Mouse (Mus musculus) T-helper 1 cell (primary cell): ENCODE measurements around the gene Cfap206.
"Not testable (repeated sequence)": the region's sequence is repeated elsewhere in the genome, so short reads cannot be mapped to it uniquely, and the experiment has no call there.

Experiments used
- in situ Hi-C: fragments of 300-600 bp; cut with MboI, MseI; formaldehyde crosslinking; loops from one replicate; pipeline ENCODE4 v1.15.1; 2025; ENCODE audit warnings: high pct_unique_total_duplicates

Gene Cfap206

GRCm38 (mm10) chr4:34729851-34730341, at the start of gene Cfap206:
TSS of gene Cfap206 (minus strand) at chr4:34730206.
- in situ Hi-C loops: loop anchor here (10.0 kb wide), 1 partner anchor 1505 kb away; no protein-coding TSS in a partner anchor

GRCm38 (mm10) chr4:34777677-34778527, 47.9 kb upstream of the Cfap206 start, which contains the start of gene Smim8:
TSS of gene Smim8 (minus strand) at chr4:34778423.
- in situ Hi-C loops: no loop called here

DNA sequence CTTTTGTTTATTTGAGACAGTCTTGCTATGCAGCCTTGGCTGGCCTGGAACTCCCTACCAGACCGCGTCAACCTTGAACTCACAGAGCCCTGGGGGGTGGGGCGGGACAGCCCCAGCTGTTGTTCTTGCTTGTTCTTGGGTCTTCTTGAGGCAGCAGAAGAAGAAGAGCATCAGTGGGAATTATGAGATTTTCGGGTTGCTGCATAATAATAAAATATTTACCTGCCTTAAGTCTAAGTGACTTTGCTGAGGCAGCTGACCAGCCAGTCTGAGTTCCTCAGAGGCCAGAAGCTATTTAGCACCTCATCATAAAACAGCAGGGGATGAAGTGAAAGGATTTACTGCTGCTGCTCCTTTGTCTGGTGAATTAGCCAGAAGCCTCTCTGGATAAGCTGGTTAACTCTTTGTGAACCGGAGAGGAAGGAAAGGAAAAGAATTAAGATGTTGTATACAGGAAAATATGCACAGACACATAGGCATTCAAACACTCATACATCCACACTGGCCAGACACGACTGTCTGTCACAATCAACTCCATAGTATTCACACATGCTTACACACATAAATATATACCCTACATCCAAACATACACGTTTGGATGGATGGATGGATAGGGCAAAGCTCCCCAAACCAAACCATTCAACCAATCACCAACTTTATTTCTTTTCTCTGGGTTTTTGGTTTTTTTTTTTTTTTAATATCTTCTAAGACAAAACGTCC, 41.8 kb upstream of the Cfap206 start:
- in situ Hi-C loops: no loop called here

- in situ Hi-C loops: no loop called here
Measured at GRCm38 (mm10) chr4:34756163-34756562, 26.2 kb upstream of the Cfap206 start, which contains the start of gene Gm136. TSS of gene Gm136 (minus strand) at chr4:34756263.

- in situ Hi-C loops: no loop called here
Measured at GRCm38 (mm10) chr4:34749236-34749635, 19.2 kb upstream of the Cfap206 start.

- in situ Hi-C loops: no loop called here
Measured at GRCm38 (mm10) chr4:34734461-34734860, 4.5 kb upstream of the Cfap206 start.

DNA sequence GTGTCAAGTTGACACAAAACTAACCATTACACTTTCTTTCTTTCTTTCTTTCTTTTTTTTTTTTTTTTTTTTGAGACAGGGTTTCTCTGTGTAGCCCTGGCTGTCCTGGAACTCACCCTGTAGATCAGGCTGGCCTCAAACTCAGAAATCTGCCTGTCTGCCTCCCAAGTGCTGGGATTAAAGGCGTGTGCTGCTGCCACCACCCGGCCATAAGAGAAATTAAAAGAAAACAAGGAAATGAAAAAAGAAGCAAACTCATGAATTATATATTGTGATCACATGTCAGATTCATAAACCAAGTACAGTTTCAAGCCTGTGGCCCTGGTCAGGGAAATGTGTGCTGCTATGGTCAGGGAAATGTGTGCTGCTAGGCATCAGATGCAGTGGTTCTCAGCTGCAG, 3.4 kb upstream of the Cfap206 start:
- in situ Hi-C loops: not testable (repeated sequence)

DNA sequence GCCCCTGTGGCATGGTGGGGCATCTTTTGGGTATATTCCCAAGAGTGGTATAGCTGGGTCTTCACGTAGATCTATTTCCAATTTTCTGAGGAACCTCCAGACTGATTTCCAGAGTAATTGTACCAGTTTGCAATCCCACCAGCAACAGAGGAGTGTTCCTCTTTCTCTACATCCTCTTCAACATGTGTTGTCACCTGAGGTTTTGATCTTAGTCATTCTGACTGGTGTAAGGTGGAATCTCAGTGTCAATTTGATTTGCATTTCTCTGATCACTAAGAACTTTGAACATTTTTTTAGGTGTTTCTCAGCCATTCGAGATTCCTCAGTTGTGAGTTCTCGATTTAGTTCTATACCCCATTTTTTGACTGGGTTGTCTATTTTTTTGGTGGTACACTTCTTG, 4.3 kb downstream of the Cfap206 start:
- in situ Hi-C loops: loop anchor here (10.0 kb wide), 1 partner anchor 1501 kb away; no protein-coding TSS in a partner anchor

DNA sequence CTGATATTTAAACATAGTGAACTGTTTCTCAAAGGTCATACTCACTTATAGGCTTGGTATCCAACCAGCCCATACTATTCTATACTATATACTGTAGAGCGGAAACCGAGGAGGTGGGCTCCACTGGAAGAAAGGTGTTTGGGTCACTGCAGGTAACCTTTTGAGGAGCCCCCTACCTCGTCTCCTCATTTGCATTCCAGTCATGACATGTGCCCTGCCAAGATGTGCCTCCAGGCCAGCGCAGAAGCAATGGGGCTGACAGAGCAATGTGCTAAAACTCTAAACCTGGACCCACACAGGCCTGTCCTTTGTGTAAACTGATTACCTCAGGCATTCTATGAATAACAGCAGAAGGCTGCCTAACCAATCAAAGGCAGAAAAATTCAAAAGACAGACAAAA, 5.7 kb downstream of the Cfap206 start:
- in situ Hi-C loops: loop anchor here (10.0 kb wide), 1 partner anchor 1500 kb away; no protein-coding TSS in a partner anchor

- in situ Hi-C loops: loop anchor here (10.0 kb wide), 1 partner anchor 1498 kb away; no protein-coding TSS in a partner anchor
Measured at GRCm38 (mm10) chr4:34723186-34723585, 6.8 kb downstream of the Cfap206 start.

DNA sequence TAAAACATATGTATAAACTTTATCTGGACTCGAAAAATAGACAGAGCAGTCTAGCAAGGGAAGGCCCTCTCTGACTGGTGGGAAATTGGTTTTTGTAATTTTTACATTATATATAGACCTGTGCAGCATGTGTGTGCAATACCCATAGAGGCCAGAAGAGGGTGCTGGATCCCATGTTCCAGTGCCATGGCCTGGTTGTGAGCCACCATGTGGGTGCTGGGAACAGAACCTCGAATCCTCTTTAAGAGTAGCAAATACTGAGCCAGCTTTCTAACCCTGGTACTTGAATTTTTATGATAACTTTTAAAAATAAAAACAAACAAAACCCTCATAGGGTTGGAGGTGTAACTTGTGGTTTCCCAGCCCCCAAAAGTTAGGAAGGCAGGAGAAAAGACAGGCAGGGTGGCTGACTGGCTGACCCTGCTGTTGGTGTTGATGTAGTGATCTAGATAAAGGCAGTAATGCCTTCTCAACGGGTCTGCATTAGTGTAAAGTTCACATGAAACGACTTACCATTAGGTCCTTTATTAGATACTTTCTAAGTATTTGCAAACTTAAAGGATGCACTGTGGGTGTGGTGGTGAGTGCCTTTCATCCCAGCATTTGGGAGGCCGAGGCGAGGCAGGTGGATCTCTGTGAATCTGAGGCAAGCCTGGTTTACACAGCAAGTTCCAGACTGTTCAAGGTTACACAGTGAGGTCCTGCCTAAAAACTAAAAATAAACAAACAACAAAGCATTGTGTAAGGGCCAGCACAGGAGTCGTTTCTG, 9.7 kb downstream of the Cfap206 start:
- in situ Hi-C loops: loop anchor here (10.0 kb wide), 1 partner anchor 1496 kb away; no protein-coding TSS in a partner anchor

DNA sequence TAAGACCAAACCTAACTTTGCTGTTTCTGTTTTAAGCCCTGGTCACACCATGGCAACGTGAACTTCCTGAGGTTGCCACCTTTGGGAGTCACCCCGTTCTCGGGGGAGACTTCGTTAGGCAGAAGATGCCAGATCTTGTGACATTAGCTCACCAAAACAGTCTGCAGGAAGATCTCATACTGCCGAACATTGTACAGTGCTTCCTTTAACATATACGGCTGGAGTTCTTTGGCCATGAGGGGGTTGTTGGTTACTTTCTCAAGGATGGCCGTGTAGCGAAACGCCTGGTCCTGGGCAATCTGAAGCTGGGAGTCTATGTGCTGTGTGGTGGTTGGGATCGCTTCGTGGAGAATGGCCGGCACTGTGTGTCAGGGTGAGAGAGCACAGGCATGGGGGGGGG, 10.6 kb downstream of the Cfap206 start:
- in situ Hi-C loops: loop anchor here (10.0 kb wide), 1 partner anchor 215 kb away; no protein-coding TSS in a partner anchor

GRCm38 (mm10) chr4:34715062-34715461, 14.9 kb downstream of the Cfap206 start:
- in situ Hi-C loops: loop anchor here (10.0 kb wide), 1 partner anchor 220 kb away; no protein-coding TSS in a partner anchor

GRCm38 (mm10) chr4:34708127-34708526, 21.9 kb downstream of the Cfap206 start:
- in situ Hi-C loops: no loop called here

- in situ Hi-C loops: no loop called here
Measured at GRCm38 (mm10) chr4:34707248-34707647, 22.8 kb downstream of the Cfap206 start.

GRCm38 (mm10) chr4:34703029-34703428, 27.0 kb downstream of the Cfap206 start:
- in situ Hi-C loops: no loop called here

- in situ Hi-C loops: no loop called here
Measured at GRCm38 (mm10) chr4:34702231-34702630, 27.8 kb downstream of the Cfap206 start.

DNA sequence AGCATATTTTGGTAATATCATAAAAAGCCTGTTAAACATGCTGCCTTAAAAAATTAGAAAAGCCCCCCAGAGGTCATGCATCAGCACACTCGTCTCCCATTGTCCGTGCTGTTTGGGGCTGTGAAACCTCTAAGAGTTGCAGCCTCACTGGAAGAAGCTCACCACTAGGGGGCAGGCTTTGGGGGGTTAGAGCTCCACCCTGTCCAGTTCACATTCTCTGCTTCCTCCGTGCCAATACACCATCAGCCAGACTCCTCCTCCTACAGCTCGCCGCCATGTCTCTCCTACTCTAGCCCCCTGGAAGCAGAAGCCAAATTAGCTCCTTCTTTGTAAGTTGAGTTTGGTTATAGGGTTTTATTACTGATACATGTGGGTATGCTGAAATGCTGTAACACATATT, 28.5 kb downstream of the Cfap206 start:
- in situ Hi-C loops: no loop called here

DNA sequence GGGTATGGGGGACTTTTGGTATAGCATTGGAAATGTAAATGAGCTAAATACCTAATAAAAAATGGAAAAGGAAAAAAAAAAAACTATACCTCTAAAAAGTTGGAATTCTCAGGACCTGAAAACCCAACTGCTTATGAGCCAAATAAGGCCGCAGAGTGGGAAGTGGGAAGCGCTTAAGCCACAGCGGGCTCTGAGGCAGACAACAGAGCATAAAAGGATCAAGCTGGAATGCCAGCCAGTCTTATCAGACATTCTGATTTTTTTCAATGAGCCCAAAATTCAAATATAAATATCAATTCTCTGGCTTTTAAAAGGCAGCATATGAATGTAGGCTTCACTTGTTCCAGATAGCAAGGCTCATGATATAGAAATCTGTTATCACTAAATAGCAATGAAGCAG, 42.0 kb downstream of the Cfap206 start:
- in situ Hi-C loops: no loop called here

- in situ Hi-C loops: no loop called here
Measured at GRCm38 (mm10) chr4:34686874-34687567, 43.0 kb downstream of the Cfap206 start, which contains the start of gene Slc35a1. TSS of gene Slc35a1 (minus strand) at chr4:34687438.
